Mouse (Mus musculus) hindbrain, embryonic 14.5 days (tissue): ENCODE measurements around the gene Cdh18. TPM values are rescaled to one million over a fixed set of nuclear protein-coding genes. Genes with fewer than 3 reads are reported as not detected.
"Not testable (repeated sequence)": the region's sequence is repeated elsewhere in the genome, so short reads cannot be mapped to it uniquely, and the experiment has no call there.

Source experiments
- ATAC-seq: fragments of 200-750 bp; cut with Nextera tagmentation; 2 replicates; pipeline ENCODE4 v1.8.0; 2017; ENCODE audit warnings: moderate number of reproducible peaks, mild to moderate bottlenecking, moderate TSS enrichment, moderate library complexity; ENCODE audit not compliant: low FRiP score
- DNase-seq: peaks from one replicate; pipeline ENCODE4 v3.0.0-alpha.2; 2015; ENCODE audit warnings: low spot score
- H3K27ac ChIP-seq: fragments of 300-500 bp; sonication (generic); 2 replicates; pipeline ENCODE4 v1.5.1; 2014; ENCODE audit warnings: mild to moderate bottlenecking, moderate library complexity
- H3K27me3 ChIP-seq: fragments of 300-500 bp; sonication (generic); 2 replicates; pipeline ENCODE4 v1.6.1; 2014; ENCODE audit warnings: mild to moderate bottlenecking, low read length, mixed read lengths; ENCODE audit not compliant: control insufficient read depth, insufficient read depth
- H3K36me3 ChIP-seq: fragments of 300-500 bp; sonication (generic); replicated peaks from 2 replicates; pipeline ENCODE4 v1.6.1; 2014; ENCODE audit not compliant: control insufficient read depth, insufficient read depth
- H3K4me1 ChIP-seq: fragments of 300-500 bp; sonication (generic); replicated peaks from 2 replicates; pipeline ENCODE4 v1.6.1; 2014; ENCODE audit warnings: antibody characterized with exemption, low read length, mixed read lengths; ENCODE audit not compliant: control insufficient read depth, insufficient read depth
- H3K4me2 ChIP-seq: fragments of 300-500 bp; sonication (generic); replicated peaks from 2 replicates; pipeline ENCODE4 v1.6.1; 2014; ENCODE audit warnings: mild to moderate bottlenecking, moderate library complexity
- H3K4me3 ChIP-seq: fragments of 300-500 bp; sonication (generic); replicated peaks from 2 replicates; pipeline ENCODE4 v1.5.1; 2014; ENCODE audit warnings: mild to moderate bottlenecking, low read length
- H3K9ac ChIP-seq: fragments of 300-500 bp; sonication (generic); 2 replicates; pipeline ENCODE4 v1.6.1; 2014
- H3K9me3 ChIP-seq: fragments of 300-500 bp; sonication (generic); 2 replicates; pipeline ENCODE4 v1.6.1; 2016; ENCODE audit warnings: low read length; ENCODE audit not compliant: control insufficient read depth
- WGBS: fragments of 180-500 bp; shearing (Covaris S2); extraction: QIAGEN DNeasy Blood & Tissue Kit; methylation state at CpG from one replicate; pipeline ENCODE4 v1.1.7; 2014; 5-methylcytosine and 5-hydroxymethylcytosine counted together
- polyA plus RNA-seq: library from polyadenylated mRNA; unstranded; fragments of >200 nt; fragmentation: Nextera tagmentation; extraction: Ambion mirVana; gene quantifications from 2 replicates; pipeline ENCODE4 v1.2.1, GENCODE M21; 2014

The Cdh18 gene
- polyA plus RNA-seq, 1 experiment from 2014 or later = 11.4 TPM

DNA sequence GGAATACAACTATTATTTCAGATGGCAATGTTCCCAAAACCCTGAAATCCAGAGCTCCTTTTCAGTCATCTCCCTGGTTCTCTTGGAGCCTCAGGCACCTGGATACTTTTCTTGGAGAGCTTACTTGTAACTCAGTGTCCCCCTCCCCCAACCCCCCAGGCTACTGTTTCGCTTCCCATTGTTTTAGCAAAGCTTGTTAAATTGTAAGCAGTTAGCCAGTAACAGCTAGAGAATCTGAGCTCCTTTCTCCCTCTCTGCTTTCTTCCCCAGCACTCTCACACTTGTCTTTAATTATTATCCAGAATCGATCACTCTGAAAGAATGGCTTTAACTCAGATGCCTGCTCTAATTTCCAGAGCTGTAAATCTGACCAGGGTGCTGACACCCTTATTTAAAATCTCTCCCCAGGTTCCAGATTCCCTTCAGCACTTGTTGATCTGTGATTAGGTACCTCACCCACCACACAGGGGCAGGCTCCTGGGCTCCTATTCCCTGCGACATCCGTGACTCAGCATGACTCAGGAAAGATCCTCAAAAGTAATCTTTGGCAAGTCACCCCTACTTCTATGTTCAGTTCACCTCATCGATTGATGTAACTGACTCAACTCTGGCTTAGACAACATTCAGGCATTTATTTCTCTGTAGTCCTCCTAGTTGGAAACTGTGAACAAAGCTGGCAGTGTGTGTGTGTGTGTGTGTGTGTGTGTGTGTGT, 556.0 kb downstream of the Cdh18 start:
- 32% methylated on average over 5 of the region's 5 CpGs for WGBS

DNA sequence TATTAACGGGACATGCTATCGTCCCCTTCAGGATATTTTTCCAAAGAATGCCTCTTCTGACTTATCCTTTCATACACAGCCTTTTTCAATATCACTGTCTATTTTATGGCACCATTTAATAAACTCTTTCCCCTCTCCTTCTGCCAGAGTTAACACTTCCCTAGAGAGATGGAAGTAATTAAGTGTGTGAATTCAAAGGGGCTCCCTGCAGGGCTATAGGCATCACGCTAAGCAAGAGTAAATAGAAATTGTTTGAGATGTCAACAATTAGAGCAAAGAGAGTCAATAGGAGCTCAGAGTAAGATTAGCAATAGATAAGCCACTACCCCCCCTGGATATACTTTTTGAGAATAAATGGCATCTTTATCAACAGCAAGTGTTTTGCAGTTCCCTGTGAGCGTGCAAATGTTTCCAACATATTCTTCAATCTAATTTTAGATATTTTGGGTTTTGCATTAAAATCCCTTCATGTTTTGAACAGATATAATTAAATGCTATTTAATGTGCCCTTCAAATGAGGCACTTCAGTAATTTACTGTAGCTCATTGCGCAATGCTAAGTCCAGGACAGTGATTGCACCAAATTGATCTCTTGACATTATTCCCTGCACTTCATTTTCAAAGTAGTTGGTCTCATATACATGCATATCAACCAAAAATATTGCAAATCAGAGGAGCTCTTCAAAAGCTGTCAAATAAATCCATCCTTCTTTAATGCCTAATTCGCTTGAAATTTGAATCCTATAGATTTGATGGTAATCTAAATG, 586.3 kb downstream of the Cdh18 start:
- no peaks in the 10 kb centered on the region for H3K27me3 ChIP-seq
- no peak overlapping the region for H3K9ac ChIP-seq
- no peak overlapping the region for H3K4me3 ChIP-seq
- H3K36me3 ChIP-seq = no peaks in the 10 kb centered on the region
- no peak overlapping the region for H3K27ac ChIP-seq
- ATAC-seq = peak; percentile 64; the same call in 1 of the 2 replicates
- H3K4me2 ChIP-seq = no peak overlapping the region
- peak; percentile 31 for DNase-seq
- H3K9me3 ChIP-seq = no peaks in the 10 kb centered on the region
- H3K4me1 ChIP-seq = no peaks in the 10 kb centered on the region
- 54% methylated on average over 6 of the region's 6 CpGs for WGBS

More for the DNA sequence above, 556.0 kb downstream of the Cdh18 start:
- no peak for ATAC-seq
- no peaks in the 10 kb centered on the region for H3K4me1 ChIP-seq
- no peak for DNase-seq
- no peak overlapping the region for H3K9ac ChIP-seq
- H3K4me2 ChIP-seq = no peak overlapping the region
- H3K4me3 ChIP-seq = no peak overlapping the region
- H3K36me3 ChIP-seq = no peaks in the 10 kb centered on the region
- no peaks in the 10 kb centered on the region for H3K9me3 ChIP-seq
- no peak overlapping the region for H3K27ac ChIP-seq
- H3K27me3 ChIP-seq = no peaks in the 10 kb centered on the region

DNA sequence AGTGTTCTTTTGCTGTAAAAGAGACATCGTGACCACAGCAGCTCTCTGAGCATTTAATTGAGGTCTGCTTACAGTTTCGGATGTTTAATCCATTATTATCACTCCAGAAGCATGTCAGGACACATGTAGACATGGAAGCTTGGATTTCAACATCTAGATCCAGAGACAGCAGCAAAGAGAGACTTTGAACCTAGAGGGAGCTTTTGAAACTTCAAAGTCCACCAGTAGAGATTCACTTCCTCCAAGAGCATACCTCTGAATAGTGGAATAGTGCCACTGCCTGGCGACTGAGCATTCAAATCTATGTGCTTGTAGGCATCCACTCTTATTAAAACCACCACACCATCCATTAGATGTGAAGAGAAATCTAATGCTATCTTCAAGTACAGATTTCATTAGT, 588.1 kb downstream of the Cdh18 start:
- no peak for DNase-seq
- ATAC-seq = no peak
- Histone ChIP-seq H3K9ac (no peak overlapping the region), H3K36me3 (no peaks in the 10 kb centered on the region), H3K27ac (no peak overlapping the region), H3K4me1 (no peaks in the 10 kb centered on the region), H3K9me3 (no peaks in the 10 kb centered on the region), H3K4me2 (no peak overlapping the region), H3K4me3 (no peak overlapping the region), H3K27me3 (no peaks in the 10 kb centered on the region)
- 84% methylated on average over 3 of the region's 3 CpGs for WGBS

DNA sequence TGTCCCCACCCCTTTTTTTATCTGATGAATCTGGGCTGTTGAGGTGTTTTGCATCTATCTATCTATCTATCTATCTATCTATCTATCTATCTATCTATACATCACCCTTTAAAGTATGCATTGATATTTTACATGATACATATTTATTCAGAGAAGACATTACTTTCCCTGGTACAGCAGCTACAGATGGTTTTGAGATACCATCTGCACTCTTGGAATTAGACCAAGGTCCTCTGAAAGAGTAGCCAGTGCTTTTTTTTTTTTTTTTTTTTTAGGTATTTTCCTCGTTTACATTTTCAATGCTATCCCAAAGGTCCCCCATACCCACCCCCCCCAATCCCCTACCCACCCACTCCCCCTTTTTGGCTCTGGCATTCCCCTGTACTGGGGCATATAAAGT, 594.1 kb downstream of the Cdh18 start:
- H3K4me3 ChIP-seq, H3K4me1 ChIP-seq, H3K27ac ChIP-seq, H3K36me3 ChIP-seq, ATAC-seq, H3K4me2 ChIP-seq, DNase-seq, H3K9ac ChIP-seq, H3K9me3 ChIP-seq, H3K27me3 ChIP-seq: not testable (repeated sequence)
- WGBS = no CpG with 5 or more reads among the region's 1 CpGs

DNA sequence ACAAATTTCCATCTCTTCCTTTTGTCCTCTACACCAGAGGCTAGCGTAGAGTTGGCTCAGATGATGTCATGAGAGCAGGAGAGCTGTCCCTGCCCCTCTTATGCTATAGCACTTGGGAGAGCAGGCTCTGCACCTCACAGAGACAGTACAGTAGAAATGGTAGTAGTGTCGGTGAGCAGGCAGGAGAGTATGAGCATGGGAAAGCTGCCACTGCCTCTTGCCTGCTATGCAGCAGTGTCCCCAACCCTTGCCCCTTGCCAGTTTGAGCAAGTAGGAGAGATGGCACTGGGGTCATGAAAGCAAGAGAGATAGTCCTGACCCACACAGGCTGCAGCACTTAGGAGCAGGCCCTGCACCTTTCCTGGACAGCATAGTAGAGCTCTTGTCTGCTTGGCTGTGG, 607.1 kb downstream of the Cdh18 start:
- 97% methylated on average over 2 of the region's 2 CpGs for WGBS
- Histone ChIP-seq H3K4me2 (no peak overlapping the region), H3K27ac (no peak overlapping the region), H3K4me3 (no peak overlapping the region), H3K36me3 (no peaks in the 10 kb centered on the region), H3K27me3 (no peaks in the 10 kb centered on the region), H3K9ac (no peak overlapping the region), H3K4me1 (no peaks in the 10 kb centered on the region), H3K9me3 (no peaks in the 10 kb centered on the region)
- DNase-seq (no peak), ATAC-seq (no peak)

DNA sequence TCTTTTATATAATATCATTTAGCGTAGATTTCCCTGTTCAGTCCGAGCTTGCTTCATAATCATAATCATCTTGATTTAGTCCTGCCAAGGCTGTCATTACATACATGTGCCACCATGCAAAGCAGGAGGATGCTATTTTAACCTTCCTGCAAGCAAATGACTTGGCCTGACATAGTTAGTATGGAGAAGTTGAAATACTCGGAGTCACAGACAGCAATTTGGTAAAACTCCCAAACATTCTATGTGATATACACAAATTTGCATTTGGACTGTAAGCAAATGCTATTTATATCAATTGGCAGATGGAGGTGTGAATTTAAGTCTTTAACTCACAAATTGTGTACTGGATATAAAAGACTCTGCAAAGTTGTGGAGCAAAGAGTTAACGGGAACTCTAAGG, 616.0 kb downstream of the Cdh18 start:
- DNase-seq (no peak), ATAC-seq (no peak)
- H3K4me1 ChIP-seq = no peaks in the 10 kb centered on the region
- H3K4me3 ChIP-seq = no peak overlapping the region
- no peaks in the 10 kb centered on the region for H3K9me3 ChIP-seq
- no peaks in the 10 kb centered on the region for H3K27me3 ChIP-seq
- H3K4me2 ChIP-seq = no peak overlapping the region
- WGBS = 91% methylated on average over 4 of the region's 4 CpGs
- no peak overlapping the region for H3K27ac ChIP-seq
- no peak overlapping the region for H3K9ac ChIP-seq
- H3K36me3 ChIP-seq = no peaks in the 10 kb centered on the region

DNA sequence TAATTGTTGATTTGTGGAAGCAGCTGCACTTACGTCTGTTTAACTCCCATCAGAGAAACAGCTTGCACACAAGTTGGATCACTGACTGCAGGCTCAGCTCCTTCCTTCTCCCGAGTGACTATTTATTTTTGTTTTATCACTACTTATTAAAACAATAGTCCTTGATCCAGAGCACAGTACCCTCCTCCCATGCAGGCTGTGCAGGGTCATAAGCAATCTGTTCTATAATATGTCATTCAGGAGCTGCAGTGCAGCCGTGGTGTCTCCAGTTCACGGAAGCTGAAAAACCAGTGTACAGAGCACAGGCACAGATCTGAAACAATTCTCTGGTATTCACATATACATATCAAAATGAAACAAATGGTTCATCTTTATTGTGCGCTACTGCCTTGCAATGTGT, 625.8 kb downstream of the Cdh18 start:
- Histone ChIP-seq H3K27me3 (no peaks in the 10 kb centered on the region), H3K27ac (no peak overlapping the region), H3K9me3 (no peaks in the 10 kb centered on the region), H3K4me1 (no peaks in the 10 kb centered on the region), H3K36me3 (no peaks in the 10 kb centered on the region), H3K4me2 (no peak overlapping the region), H3K4me3 (no peak overlapping the region), H3K9ac (no peak overlapping the region)
- no peak for ATAC-seq
- no peak for DNase-seq
- 64% methylated on average over 5 of the region's 5 CpGs for WGBS

DNA sequence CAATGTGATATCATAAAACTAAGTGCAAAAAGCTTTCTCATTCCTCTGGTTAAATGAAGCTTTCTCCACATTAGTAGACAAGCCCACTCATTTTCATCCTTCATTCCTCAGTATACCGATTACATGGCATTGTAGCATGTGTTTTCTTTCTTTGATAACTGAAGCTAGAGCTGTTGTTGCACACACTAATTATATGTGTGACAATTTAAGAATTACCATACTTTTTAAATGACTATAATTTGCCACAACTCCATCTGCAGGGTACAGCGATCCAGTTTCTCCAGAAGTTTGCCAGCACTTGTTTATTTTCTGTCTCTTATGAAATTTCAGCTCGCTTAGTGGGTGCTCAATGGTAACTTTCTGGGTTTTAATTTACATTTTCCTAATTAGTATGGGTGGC, 663.2 kb downstream of the Cdh18 start:
- Histone ChIP-seq H3K4me3 (no peak overlapping the region), H3K36me3 (no peaks in the 10 kb centered on the region), H3K9ac (no peak overlapping the region), H3K4me1 (no peaks in the 10 kb centered on the region), H3K4me2 (no peak overlapping the region), H3K27me3 (no peaks in the 10 kb centered on the region), H3K27ac (no peak overlapping the region), H3K9me3 (no peaks in the 10 kb centered on the region)
- 94% methylated on average over 3 of the region's 3 CpGs for WGBS
- DNase-seq = no peak
- ATAC-seq = no peak

DNA sequence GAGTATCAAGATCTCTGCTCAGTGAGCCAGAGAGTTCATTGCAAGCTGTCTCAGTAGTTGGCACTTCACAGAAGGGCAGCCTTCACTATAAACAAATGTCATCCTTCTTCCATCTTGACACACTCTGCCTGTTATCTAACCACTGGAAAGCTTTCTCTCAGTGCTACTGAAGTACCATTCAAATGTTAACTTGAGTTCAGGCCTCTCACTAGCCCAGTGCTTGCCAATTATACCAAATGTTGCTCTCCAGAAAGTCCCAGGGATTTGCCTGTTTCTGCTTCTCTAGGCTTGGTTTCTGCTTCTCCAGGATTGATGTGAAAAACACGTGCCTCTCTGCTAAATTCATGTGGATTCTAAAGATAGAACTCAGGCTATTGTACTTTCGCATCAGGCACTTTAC, 681.8 kb downstream of the Cdh18 start:
- no peak for DNase-seq
- Histone ChIP-seq H3K9ac (no peak overlapping the region), H3K4me3 (no peak overlapping the region), H3K36me3 (no peaks in the 10 kb centered on the region), H3K27me3 (no peaks in the 10 kb centered on the region), H3K27ac (no peak overlapping the region), H3K4me1 (no peaks in the 10 kb centered on the region), H3K4me2 (no peak overlapping the region), H3K9me3 (no peaks in the 10 kb centered on the region)
- ATAC-seq = no peak
- WGBS = 81% methylated on average over 2 of the region's 2 CpGs
